ENCODE assay signal across 10 mouse cellular contexts in genomic region chr19:58016561-58017453, GRCm38 (mm10).
DNase-seq lines count a peak whose midpoint lies in the region; ATAC-seq lines count a peak whose summit lies in the region.
"Had no signal": no experiment of that assay in that cellular context is flagged by ENCODE, and none has a peak within 500 bp of the region (broad histone marks: within the 10 kb centered on the region; RNA-seq: fewer than 3 reads in every experiment).

No protein-coding gene starts in this region.

- intact Hi-C loops in left cerebral cortex, postnatal 14 days (cut with DNase I): no loop called here

- H3K4me2 ChIP-seq in lung, embryonic 15.5 days: no peak overlapping the region
- no peak overlapping the region for H3K4me2 ChIP-seq in forebrain, embryonic 13.5 days
- H3K4me2 ChIP-seq: liver, embryonic 13.5 days had no signal

- no peak overlapping the region for H3K27ac ChIP-seq in lung, embryonic 15.5 days
- H3K27ac ChIP-seq in forebrain, embryonic 13.5 days: no peak overlapping the region
- H3K27ac ChIP-seq: liver, embryonic 13.5 days had no signal

- no peaks in the 10 kb centered on the region; the same call in 1 of the 2 replicates for H3K4me1 ChIP-seq in lung, embryonic 15.5 days
- H3K4me1 ChIP-seq in forebrain, embryonic 13.5 days: 0 out of 2 replicates have a peak, but pooled peaks cover 3% of the 10 kb centered on the region
- H3K4me1 ChIP-seq: liver, embryonic 13.5 days had no signal

- H3K4me3 ChIP-seq in lung, embryonic 15.5 days: no peak overlapping the region
- H3K4me3 ChIP-seq in forebrain, embryonic 13.5 days: no peak overlapping the region
- H3K4me3 ChIP-seq: liver, embryonic 13.5 days had no signal

- H3K9me3 ChIP-seq in lung, embryonic 15.5 days: no peaks in the 10 kb centered on the region
- no peaks in the 10 kb centered on the region for H3K9me3 ChIP-seq in forebrain, embryonic 13.5 days (replicated peaks)
- H3K9me3 ChIP-seq: liver, embryonic 13.5 days had no signal

- 77% methylated on average over 9 of the region's 9 CpGs for WGBS in lung, embryonic 15.5 days
- WGBS in forebrain, embryonic 13.5 days: 91% methylated on average over 9 of the region's 9 CpGs

- peak; percentile 25 for DNase-seq in layer of hippocampus, adult 11-12 months (ENCODE audit: low spot score)
- no peak for DNase-seq in layer of hippocampus, postnatal 25 days (ENCODE audit: extremely low spot score in 1 of 2, low spot score in 1 of 2)
- DNase-seq in adrenal gland, postnatal 36 days: peak; percentile 25 to 46
- peak; percentile 43 for DNase-seq in gastrocnemius, postnatal 25 days
- no peak for DNase-seq in MN1 (ENCODE audit: low spot score)
- DNase-seq in left cerebral cortex, postnatal 14 days (ENCODE audit: low spot score in 2 of 2): no peak
- DNase-seq: liver, embryonic 13.5 days had no signal

- no peaks in the 10 kb centered on the region for H3K36me3 ChIP-seq in lung, embryonic 15.5 days
- no peaks in the 10 kb centered on the region for H3K36me3 ChIP-seq in forebrain, embryonic 13.5 days (ENCODE audit: poor library complexity, severe bottlenecking)
- H3K36me3 ChIP-seq: liver, embryonic 13.5 days had no signal

- no peaks in the 10 kb centered on the region for H3K27me3 ChIP-seq in lung, embryonic 15.5 days
- no peaks in the 10 kb centered on the region for H3K27me3 ChIP-seq in forebrain, embryonic 13.5 days
- H3K27me3 ChIP-seq: liver, embryonic 13.5 days had no signal

- no peak overlapping the region for H3K9ac ChIP-seq in lung, embryonic 15.5 days
- no peak overlapping the region for H3K9ac ChIP-seq in forebrain, embryonic 13.5 days
- H3K9ac ChIP-seq: liver, embryonic 13.5 days had no signal

- peak; percentile 46; the same call in 1 of the 2 replicates for ATAC-seq in lung, embryonic 15.5 days (ENCODE audit: borderline replicate concordance, extremely low read depth, low FRiP score, low TSS enrichment)
- no peak for ATAC-seq in forebrain, embryonic 13.5 days
- ATAC-seq: intestine, embryonic 16.5 days had no signal

Comparison
In these comparisons a context has a peak if more than half of its experiments do, and no peak if none do; other contexts are left out.
1. DNase-seq: peak in layer of hippocampus, adult 11-12 months (single experiment), adrenal gland, postnatal 36 days (2 of 2) and gastrocnemius, postnatal 25 days (single experiment); none in layer of hippocampus, postnatal 25 days (0 of 2), MN1 (single experiment) and left cerebral cortex, postnatal 14 days (0 of 2).